Mouse (Mus musculus) left cerebral cortex, adult 6 months (tissue): ENCODE results near the gene Sostdc1. TPM values are rescaled to one million over a fixed set of nuclear protein-coding genes. Genes with fewer than 3 reads are reported as not detected.

Experiments used
- long read RNA-seq, 2 experiments: library from polyadenylated mRNA; unstranded; transcript quantifications; one replicate each; pipeline ENCODE4 v2.0.0; 2019 to 2020
- polyA plus RNA-seq: library from polyadenylated mRNA; unstranded; fragments of <200 nt; fragmentation: Nextera tagmentation; gene quantifications from 2 replicates; pipeline ENCODE4 v1.2.3, GENCODE M21; 2021

Gene Sostdc1
- 0.68 and 0.83 TPM in 2 replicates for polyA plus RNA-seq
- long read RNA-seq, experiment 1 = 0 reads
- long read RNA-seq, experiment 2 = 0 reads

GRCm38 (mm10) chr12:36313916-36314315 is at the start of gene Sostdc1:
Gene Sostdc1, plus strand, starts transcription at chr12:36314139.

Other genes with a start within 250 kb of the Sostdc1 start
- gene Ankmy2, start 157.0 kb upstream of the Sostdc1 start, polyA plus RNA-seq = 30.9 and 37.6 TPM in 2 replicates
- 27.1 and 29.4 TPM in 2 replicates for gene Bzw2, start 156.1 kb upstream of the Sostdc1 start, polyA plus RNA-seq
- not detected in 2 replicates for gene Lrrc72, start 60.7 kb upstream of the Sostdc1 start, polyA plus RNA-seq
- gene Ispd, start 67.3 kb downstream of the Sostdc1 start, polyA plus RNA-seq = 8.7 and 10.1 TPM in 2 replicates
- 2.6 and 2.9 TPM in 2 replicates for gene D630036H23Rik, start 68.0 kb downstream of the Sostdc1 start, polyA plus RNA-seq